In genomic region chr11:75540710-75541581, GRCm38 (mm10) we compare ENCODE assay signal across 8 mouse cellular contexts. TPM values are rescaled to one million over a fixed set of nuclear protein-coding genes. Genes with fewer than 3 reads are reported as not detected.
DNase-seq lines count a peak whose midpoint lies in the region; ATAC-seq and TF ChIP-seq lines count a peak whose summit lies in the region.

No protein-coding gene starts in this region.

- H3K4me3 ChIP-seq in heart, embryonic 13.5 days = no peak overlapping the region
- no peak overlapping the region for H3K4me3 ChIP-seq in bone marrow, adult 2 months (replicated peaks; ENCODE audit: control insufficient read depth, low read depth, low read length)
- H3K4me3 ChIP-seq in limb, embryonic 10.5 days = no peak overlapping the region
- H3K4me3 ChIP-seq in heart, adult 2 months = no peak overlapping the region

- TF ChIP-seq CTCF in bone marrow, adult 2 months (IDR thresholded peaks at IDR 0.05; ENCODE audit: control insufficient read depth, insufficient read depth, low read length) = no peak
- TF ChIP-seq CTCF in heart, adult 2 months (IDR thresholded peaks at IDR 0.05) = no peak

- H3K4me2 ChIP-seq in heart, embryonic 13.5 days = no peak overlapping the region

- intact Hi-C loops in heart, adult 2 months (cut with DNase I) = no loop called here

- H3K36me3 ChIP-seq in heart, embryonic 13.5 days = no peaks in the 10 kb centered on the region
- no peaks in the 10 kb centered on the region for H3K36me3 ChIP-seq in limb, embryonic 10.5 days
- no peaks in the 10 kb centered on the region for H3K36me3 ChIP-seq in heart, adult 2 months (ENCODE audit: control insufficient read depth, insufficient read depth, low read length)

- no peaks in the 10 kb centered on the region for H3K79me2 ChIP-seq in heart, adult 2 months (replicated peaks; ENCODE audit: control insufficient read depth, insufficient read depth, low read length)

- H3K9me3 ChIP-seq in heart, embryonic 13.5 days = no peaks in the 10 kb centered on the region
- no peaks in the 10 kb centered on the region for H3K9me3 ChIP-seq in limb, embryonic 10.5 days (replicated peaks)

- ATAC-seq in heart, embryonic 13.5 days (ENCODE audit: extremely low read depth, insufficient number of reproducible peaks, low FRiP score, low TSS enrichment) = no peak

- TF ChIP-seq EP300 in heart, adult 2 months (IDR thresholded peaks at IDR 0.05; ENCODE audit: insufficient read depth, low read depth, low read length) = no peak

- 61% methylated on average over 19 of the region's 19 CpGs for WGBS in heart, embryonic 13.5 days
- 36% methylated on average over 19 of the region's 19 CpGs for WGBS in bone marrow, adult 2 months
- 81% methylated on average over 19 of the region's 19 CpGs for WGBS in limb, embryonic 10.5 days
- WGBS in heart, adult 2 months = 48% methylated on average over 19 of the region's 19 CpGs

- no peaks in the 10 kb centered on the region for H3K27me3 ChIP-seq in heart, embryonic 13.5 days (replicated peaks)
- H3K27me3 ChIP-seq in limb, embryonic 10.5 days (ENCODE audit: low read depth, poor library complexity, severe bottlenecking) = no peaks in the 10 kb centered on the region
- H3K27me3 ChIP-seq in heart, adult 2 months (ENCODE audit: control insufficient read depth, insufficient read depth, low read length) = no peaks in the 10 kb centered on the region

- TF ChIP-seq POLR2A in bone marrow, adult 2 months (IDR thresholded peaks at IDR 0.05; ENCODE audit: borderline replicate concordance, control insufficient read depth, low read depth, low read length) = no peak
- no peak for TF ChIP-seq POLR2A in heart, adult 2 months (IDR thresholded peaks at IDR 0.05; ENCODE audit: insufficient read depth, low read depth, low read length)

- no peak overlapping the region for H3K9ac ChIP-seq in heart, embryonic 13.5 days
- no peak overlapping the region for H3K9ac ChIP-seq in heart, adult 2 months (ENCODE audit: low read depth, low read length)

- peaks cover 38% of the 10 kb centered on the region for H3K4me1 ChIP-seq in heart, embryonic 13.5 days
- peaks cover 1% of the 10 kb centered on the region for H3K4me1 ChIP-seq in bone marrow, adult 2 months (ENCODE audit: control insufficient read depth, insufficient read depth, low read length)
- H3K4me1 ChIP-seq in limb, embryonic 10.5 days = peaks cover 29% of the 10 kb centered on the region
- peaks cover 10% of the 10 kb centered on the region for H3K4me1 ChIP-seq in heart, adult 2 months (ENCODE audit: control insufficient read depth, insufficient read depth, low read length)

- no peak for DNase-seq in heart, postnatal 4 days
- DNase-seq in 416B (ENCODE audit: low read depth) = peak; percentile 80
- no peak for DNase-seq in limb, embryonic 10.5 days (ENCODE audit: low spot score)
- peak; percentile 57 for DNase-seq in thymus, postnatal 25 days
- no peak for DNase-seq in embryo, embryonic 9.5 days (ENCODE audit: extremely low spot score)
- no peak for DNase-seq in heart, adult 2 months

- peak overlapping the region; percentile 48; the same call in 1 of the 2 replicates for H3K27ac ChIP-seq in heart, embryonic 13.5 days (replicated peaks)
- peak overlapping the region; percentile 46 for H3K27ac ChIP-seq in bone marrow, adult 2 months (ENCODE audit: control insufficient read depth, insufficient read depth, low read depth, low read length, poor library complexity)
- peak overlapping the region; percentile 62 for H3K27ac ChIP-seq in limb, embryonic 10.5 days
- no peak overlapping the region for H3K27ac ChIP-seq in heart, adult 2 months

RNA-seq across cellular contexts. Expression of gene Slc43a2, which starts 9.5 kb away (rescaled TPM):
- 3.2 and 3.6 TPM in 2 replicates for polyA plus RNA-seq in heart, embryonic 13.5 days (2015; fragmentation: Nextera tagmentation; extraction: Ambion mirVana)
- total RNA-seq in heart, postnatal 4 days (2021) = 10 to 100 TPM in 1 of 2 experiments, 1 to 10 TPM in 1; 8.9 to 10.5 TPM
- polyA plus RNA-seq in bone marrow, adult 2 months (2011; ENCODE audit: insufficient read depth, insufficient read length, low replicate concordance, missing spikeins) = 16.6 and 20.4 TPM in 2 replicates
- 3.4 and 4.9 TPM in 2 replicates for polyA plus RNA-seq in limb, embryonic 10.5 days (2016; fragmentation: Nextera tagmentation; extraction: Ambion mirVana)
- total RNA-seq in heart, adult 2 months (2021) = 10 to 100 TPM; 13.7 to 14.6 TPM
- polyA plus RNA-seq in heart, adult 2 months (2012; rRNA removed) = 13.1 and 13.6 TPM in 2 replicates

RNA-seq across cellular contexts. Expression of gene Scarf1, which starts 27.6 kb away (rescaled TPM):
- 12.9 and 13.2 TPM in 2 replicates for polyA plus RNA-seq in heart, embryonic 13.5 days (2015; fragmentation: Nextera tagmentation; extraction: Ambion mirVana)
- 10 to 100 TPM; 14.5 to 15.0 TPM for total RNA-seq in heart, postnatal 4 days (2021)
- polyA plus RNA-seq in bone marrow, adult 2 months (2011; ENCODE audit: insufficient read depth, insufficient read length, low replicate concordance, missing spikeins) = 3.9 and 8.4 TPM in 2 replicates
- polyA plus RNA-seq in limb, embryonic 10.5 days (2016; fragmentation: Nextera tagmentation; extraction: Ambion mirVana) = 7.0 and 7.1 TPM in 2 replicates
- total RNA-seq in heart, adult 2 months (2021) = 1 to 10 TPM; 7.6 to 8.5 TPM
- polyA plus RNA-seq in heart, adult 2 months (2012; rRNA removed) = 18.1 and 21.6 TPM in 2 replicates

RNA-seq across cellular contexts. Expression of gene Rilp, which starts 31.1 kb away (rescaled TPM):
- polyA plus RNA-seq in heart, embryonic 13.5 days (2015; fragmentation: Nextera tagmentation; extraction: Ambion mirVana) = 3.4 TPM in 2 replicates
- total RNA-seq in heart, postnatal 4 days (2021) = 10 to 100 TPM; 24.5 to 24.7 TPM
- 1.3 and 3.2 TPM in 2 replicates for polyA plus RNA-seq in bone marrow, adult 2 months (2011; ENCODE audit: insufficient read depth, insufficient read length, low replicate concordance, missing spikeins)
- 0.25 and 0.46 TPM in 2 replicates for polyA plus RNA-seq in limb, embryonic 10.5 days (2016; fragmentation: Nextera tagmentation; extraction: Ambion mirVana)
- 10 to 100 TPM; 40.5 to 48.8 TPM for total RNA-seq in heart, adult 2 months (2021)
- polyA plus RNA-seq in heart, adult 2 months (2012; rRNA removed) = 39.2 and 62.0 TPM in 2 replicates

RNA-seq across cellular contexts. Expression of gene Pitpna, which starts 47.0 kb away (rescaled TPM):
- polyA plus RNA-seq in heart, embryonic 13.5 days (2015; fragmentation: Nextera tagmentation; extraction: Ambion mirVana) = 54.4 and 56.7 TPM in 2 replicates
- 100 to 1,000 TPM; 150 to 155 TPM for total RNA-seq in heart, postnatal 4 days (2021)
- 76.6 and 102 TPM in 2 replicates for polyA plus RNA-seq in bone marrow, adult 2 months (2011; ENCODE audit: insufficient read depth, insufficient read length, low replicate concordance, missing spikeins)
- polyA plus RNA-seq in limb, embryonic 10.5 days (2016; fragmentation: Nextera tagmentation; extraction: Ambion mirVana) = 60.9 and 68.8 TPM in 2 replicates
- 10 to 100 TPM; 96.6 to 99.1 TPM for total RNA-seq in heart, adult 2 months (2021)
- 57.2 and 95.9 TPM in 2 replicates for polyA plus RNA-seq in heart, adult 2 months (2012; rRNA removed)

RNA-seq across cellular contexts. Expression of gene Prpf8, which starts 54.3 kb away (rescaled TPM):
- 31.6 and 32.1 TPM in 2 replicates for polyA plus RNA-seq in heart, embryonic 13.5 days (2015; fragmentation: Nextera tagmentation; extraction: Ambion mirVana)
- 100 to 1,000 TPM; 113 to 115 TPM for total RNA-seq in heart, postnatal 4 days (2021)
- 18.5 and 35.4 TPM in 2 replicates for polyA plus RNA-seq in bone marrow, adult 2 months (2011; ENCODE audit: insufficient read depth, insufficient read length, low replicate concordance, missing spikeins)
- 81.7 and 82.6 TPM in 2 replicates for polyA plus RNA-seq in limb, embryonic 10.5 days (2016; fragmentation: Nextera tagmentation; extraction: Ambion mirVana)
- 10 to 100 TPM; 84.4 to 93.2 TPM for total RNA-seq in heart, adult 2 months (2021)
- polyA plus RNA-seq in heart, adult 2 months (2012; rRNA removed) = 49.0 and 86.5 TPM in 2 replicates

Comparison
In these comparisons a context has a peak if more than half of its experiments do, and no peak if none do; other contexts are left out.
1. DNase-seq: peak in 416B (single experiment) and thymus, postnatal 25 days (single experiment); none in heart, postnatal 4 days (single experiment), limb, embryonic 10.5 days (single experiment), embryo, embryonic 9.5 days (single experiment) and heart, adult 2 months (0 of 2).